Mouse (Mus musculus) limb, embryonic 15.5 days (tissue): ENCODE data around the gene Psmd7. TPM values are rescaled to one million over a fixed set of nuclear protein-coding genes. Genes with fewer than 3 reads are reported as not detected.
A peak's percentile ranks its signal among the peaks of the same experiment; 100 is the strongest.

Experiments used
- ATAC-seq: fragments of 200-750 bp; cut with Nextera tagmentation; 2 replicates; pipeline ENCODE4 v1.8.0; 2017; ENCODE audit warnings: low read depth, moderate TSS enrichment; ENCODE audit not compliant: insufficient number of reproducible peaks, low FRiP score, low TSS enrichment
- H3K27ac ChIP-seq: fragments of 300-500 bp; sonication (generic); 2 replicates; pipeline ENCODE4 v1.5.1; 2015; ENCODE audit warnings: moderate library complexity, mild to moderate bottlenecking, inconsistent platforms
- H3K27me3 ChIP-seq: fragments of 300-500 bp; sonication (generic); 2 replicates; pipeline ENCODE4 v1.6.1; 2015; ENCODE audit warnings: inconsistent platforms
- H3K36me3 ChIP-seq: fragments of 300-500 bp; sonication (generic); 2 replicates; pipeline ENCODE4 v1.6.1; 2015; ENCODE audit warnings: inconsistent platforms
- H3K4me1 ChIP-seq: fragments of 300-500 bp; sonication (generic); 2 replicates; pipeline ENCODE4 v1.6.1; 2015; ENCODE audit warnings: inconsistent platforms
- H3K4me2 ChIP-seq: fragments of 300-500 bp; sonication (generic); 2 replicates; pipeline ENCODE4 v1.6.1; 2015; ENCODE audit warnings: mild to moderate bottlenecking, inconsistent platforms
- H3K4me3 ChIP-seq: fragments of 300-500 bp; sonication (generic); 2 replicates; pipeline ENCODE4 v1.5.1; 2015; ENCODE audit warnings: mild to moderate bottlenecking, inconsistent platforms
- H3K9ac ChIP-seq: fragments of 300-500 bp; sonication (generic); 2 replicates; pipeline ENCODE4 v1.6.1; 2015; ENCODE audit warnings: inconsistent platforms
- H3K9me3 ChIP-seq: fragments of 300-500 bp; sonication (generic); 2 replicates; pipeline ENCODE4 v1.6.1; 2016; ENCODE audit warnings: inconsistent platforms
- WGBS: fragments of 180-500 bp; shearing (Covaris S2); methylation state at CpG from one replicate; pipeline ENCODE4 v1.1.7; 2015; 5-methylcytosine and 5-hydroxymethylcytosine counted together
- microRNA counts: library from miRNA; unstranded; fragments of <30 nt; microRNA quantifications from one replicate; lab custom pipeline; 2016
- microRNA-seq: library from miRNA; unstranded; fragments of <30 nt; microRNA quantifications from one replicate; pipeline ENCODE4, GENCODE M21; 2016
- polyA plus RNA-seq: library from polyadenylated mRNA; unstranded; fragments of >200 nt; fragmentation: Nextera tagmentation; extraction: Ambion mirVana; gene quantifications from 2 replicates; pipeline ENCODE4 v1.2.1, GENCODE M21; 2015

The Psmd7 gene
- polyA plus RNA-seq, 1 experiment from 2014 or later = 273 TPM

- no peak for ATAC-seq
- H3K4me3 ChIP-seq = peak overlapping the region; percentile 39
- peak overlapping the region; percentile 36 for H3K4me2 ChIP-seq
- H3K9me3 ChIP-seq = no peaks in the 10 kb centered on the region
- H3K36me3 ChIP-seq = peaks cover 34% of the 10 kb centered on the region
- H3K27me3 ChIP-seq = no peaks in the 10 kb centered on the region
- peaks cover 31% of the 10 kb centered on the region for H3K4me1 ChIP-seq
- 76% methylated on average over 11 of the region's 11 CpGs for WGBS
- H3K9ac ChIP-seq = peak overlapping the region; percentile 46
- peak overlapping the region; percentile 94 for H3K27ac ChIP-seq
Observed at GRCm38 (mm10) chr8:107545621-107546152, 42.6 kb downstream of the Psmd7 start.

GRCm38 (mm10) chr8:107544651-107545174, 43.6 kb downstream of the Psmd7 start:
- Histone ChIP-seq H3K9ac (peak overlapping the region; percentile 46), H3K4me1 (peaks cover 32% of the 10 kb centered on the region), H3K9me3 (no peaks in the 10 kb centered on the region), H3K36me3 (peaks cover 24% of the 10 kb centered on the region), H3K27ac (peak overlapping the region; percentile 94), H3K4me2 (peak overlapping the region; percentile 14), H3K4me3 (peak overlapping the region; percentile 39), H3K27me3 (no peaks in the 10 kb centered on the region)
- WGBS = 30% methylated on average over 10 of the region's 10 CpGs
- peak; percentile 85 for ATAC-seq

- 63% methylated on average over 8 of the region's 8 CpGs for WGBS
- peaks cover 32% of the 10 kb centered on the region for H3K4me1 ChIP-seq
- H3K4me2 ChIP-seq = peak overlapping the region; percentile 14
- H3K27ac ChIP-seq = peak overlapping the region; percentile 94
- H3K9ac ChIP-seq = no peak overlapping the region
- no peaks in the 10 kb centered on the region for H3K9me3 ChIP-seq
- no peak overlapping the region for H3K4me3 ChIP-seq
- H3K36me3 ChIP-seq = peaks cover 19% of the 10 kb centered on the region
- peak; percentile 77 for ATAC-seq
- no peaks in the 10 kb centered on the region for H3K27me3 ChIP-seq
Observed at GRCm38 (mm10) chr8:107544211-107544610, 44.1 kb downstream of the Psmd7 start.

- no peaks in the 10 kb centered on the region for H3K9me3 ChIP-seq
- H3K27ac ChIP-seq = peak overlapping the region; percentile 94
- H3K9ac ChIP-seq = no peak overlapping the region
- WGBS = 80% methylated on average over 10 of the region's 11 CpGs
- no peak overlapping the region for H3K4me3 ChIP-seq
- no peak overlapping the region for H3K4me2 ChIP-seq
- H3K4me1 ChIP-seq = peaks cover 28% of the 10 kb centered on the region
- peak; percentile 40 for ATAC-seq
- H3K27me3 ChIP-seq = no peaks in the 10 kb centered on the region
- peaks cover 14% of the 10 kb centered on the region for H3K36me3 ChIP-seq
Observed at GRCm38 (mm10) chr8:107543714-107544113, 44.5 kb downstream of the Psmd7 start.

GRCm38 (mm10) chr8:107542151-107542550, 46.1 kb downstream of the Psmd7 start:
- Histone ChIP-seq H3K4me2 (no peak overlapping the region), H3K4me3 (no peak overlapping the region), H3K9ac (no peak overlapping the region), H3K36me3 (peaks cover 7% of the 10 kb centered on the region; the same call in 1 of the 2 replicates), H3K9me3 (no peaks in the 10 kb centered on the region), H3K27ac (peak overlapping the region; percentile 35; the same call in 1 of the 2 replicates), H3K27me3 (no peaks in the 10 kb centered on the region), H3K4me1 (peaks cover 23% of the 10 kb centered on the region)
- WGBS = 82% methylated on average over 3 of the region's 3 CpGs
- ATAC-seq = no peak

- WGBS = 76% methylated on average over 4 of the region's 4 CpGs
- peak overlapping the region; percentile 35 for H3K27ac ChIP-seq
Observed at GRCm38 (mm10) chr8:107541369-107541768, 46.9 kb downstream of the Psmd7 start.

GRCm38 (mm10) chr8:107540623-107541022, 47.6 kb downstream of the Psmd7 start:
- no peaks in the 10 kb centered on the region for H3K27me3 ChIP-seq
- ATAC-seq = no peak
- no peak overlapping the region for H3K4me3 ChIP-seq
- peaks cover 10% of the 10 kb centered on the region; the same call in 1 of the 2 replicates for H3K4me1 ChIP-seq
- no peak overlapping the region for H3K4me2 ChIP-seq
- H3K27ac ChIP-seq = peak overlapping the region; percentile 35
- no peak overlapping the region for H3K9ac ChIP-seq
- WGBS = 80% methylated on average over 12 of the region's 12 CpGs
- H3K36me3 ChIP-seq = peaks cover 10% of the 10 kb centered on the region; the same call in 1 of the 2 replicates
- H3K9me3 ChIP-seq = no peaks in the 10 kb centered on the region

More at GRCm38 (mm10) chr8:107541369-107541768, 46.9 kb downstream of the Psmd7 start:
- Histone ChIP-seq H3K9ac (no peak overlapping the region), H3K4me1 (peaks cover 15% of the 10 kb centered on the region; the same call in 1 of the 2 replicates), H3K9me3 (no peaks in the 10 kb centered on the region), H3K4me2 (no peak overlapping the region), H3K4me3 (no peak overlapping the region), H3K27me3 (no peaks in the 10 kb centered on the region), H3K36me3 (peaks cover 7% of the 10 kb centered on the region; the same call in 1 of the 2 replicates)
- ATAC-seq = no peak

GRCm38 (mm10) chr8:107537472-107537871, 50.8 kb downstream of the Psmd7 start:
- 68% methylated on average over 4 of the region's 4 CpGs for WGBS
- H3K27me3 ChIP-seq = no peaks in the 10 kb centered on the region

More at GRCm38 (mm10) chr8:107537472-107537871, 50.8 kb downstream of the Psmd7 start:
- Histone ChIP-seq H3K36me3 (peaks cover 14% of the 10 kb centered on the region; the same call in 1 of the 2 replicates), H3K27ac (no peak overlapping the region), H3K4me3 (no peak overlapping the region), H3K9me3 (no peaks in the 10 kb centered on the region), H3K9ac (no peak overlapping the region), H3K4me2 (no peak overlapping the region), H3K4me1 (0 out of 2 replicates have a peak, but pooled peaks cover 6% of the 10 kb centered on the region)
- no peak for ATAC-seq

MicroRNA genes within 50 kb of the gene (microRNA counts, 519-probe panel; counts per million panel counts)
- 4,458 counts per million, percentile 96 among the panel's probes with 10 or more counts for microRNA mmu-miR-140 (lab: Ali Mortazavi, UCI)

Small RNA genes lying within 50 kb of the gene (microRNA-seq; reads per million reads assigned to microRNA genes)
- 44,670 reads per million, percentile 98 among the genes with 10 or more reads in this experiment for gene Mir140

Other genes starting within 250 kb of the Psmd7 start
- 14.6 and 16.5 TPM in 2 replicates for gene Nqo1, start 185.3 kb downstream of the Psmd7 start, polyA plus RNA-seq
- 78.5 and 84.8 TPM in 2 replicates for gene Nob1, start 163.4 kb downstream of the Psmd7 start, polyA plus RNA-seq
- gene Wwp2, start 152.1 kb downstream of the Psmd7 start, polyA plus RNA-seq = 114 and 119 TPM in 2 replicates